Mouse (Mus musculus) cerebral cortex, adult 2 months (tissue): Measurements from ENCODE around the gene Cops7a.

Experiments used
- WGBS: fragments of 180-500 bp; shearing (Covaris S2); methylation state at CpG from one replicate; pipeline ENCODE4 v1.1.7; 2018; 5-methylcytosine and 5-hydroxymethylcytosine counted together

The Cops7a gene

DNA sequence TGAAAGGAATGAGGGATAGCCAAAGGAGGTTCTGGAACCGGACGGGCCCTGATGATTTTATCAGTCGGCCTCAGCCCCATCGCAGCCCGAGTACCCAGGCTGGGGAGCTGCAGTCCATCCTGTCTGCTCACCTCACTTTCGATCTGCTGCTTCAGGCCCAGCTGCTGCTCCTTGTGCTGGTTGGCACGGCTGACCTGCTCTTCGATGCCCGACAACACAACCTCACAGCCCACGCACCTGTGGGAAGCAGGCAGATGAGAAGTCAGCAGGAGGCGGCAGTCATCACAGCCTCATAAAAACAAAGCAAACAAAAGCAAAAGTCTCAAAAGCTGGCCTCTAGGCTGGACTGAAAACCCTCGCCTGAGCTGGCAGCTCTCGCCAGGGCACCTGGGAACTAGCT, 5.4 kb downstream of the Cops7a start:
- 85% methylated on average over 13 of the region's 13 CpGs for WGBS

DNA sequence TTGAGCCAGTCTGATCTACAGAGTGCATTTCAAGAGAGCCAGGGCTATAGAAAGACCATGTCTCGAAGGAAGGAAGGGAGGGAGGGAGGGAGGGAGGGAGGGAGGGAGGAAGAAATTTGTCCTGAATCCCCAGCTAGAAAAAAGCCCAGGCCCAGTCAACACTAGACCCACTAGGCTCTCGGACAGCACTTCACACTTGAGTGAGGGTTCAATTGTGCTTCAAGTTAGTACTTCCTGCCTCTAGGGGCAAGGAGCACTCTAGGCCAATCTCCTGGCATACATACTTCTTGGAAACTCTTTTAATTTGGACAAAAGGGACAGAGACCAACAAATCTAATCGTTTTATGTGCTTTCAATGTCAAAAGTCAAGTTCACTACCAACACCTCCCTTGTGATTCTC, 7.2 kb downstream of the Cops7a start:
- WGBS: 72% methylated on average over 3 of the region's 3 CpGs

DNA sequence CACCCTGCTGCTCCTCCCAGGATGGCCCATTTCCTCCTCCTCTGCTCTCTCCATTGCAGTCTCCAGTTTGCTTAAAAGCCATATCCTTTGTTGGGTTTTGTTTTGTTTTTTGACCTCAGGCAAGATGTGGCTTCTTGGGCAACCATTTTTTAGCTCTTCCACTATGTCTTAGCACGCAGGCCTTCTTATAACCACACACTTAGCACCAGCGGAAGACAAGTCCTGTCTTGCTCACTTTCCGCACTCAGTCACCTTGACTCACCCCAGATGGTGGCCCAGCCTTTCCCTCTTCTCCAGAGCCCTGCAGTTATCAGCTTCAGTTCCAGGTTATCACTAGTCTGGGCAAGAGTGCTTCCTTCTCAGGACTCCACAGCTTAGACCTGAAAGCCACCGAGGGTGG, 10.1 kb downstream of the Cops7a start:
- WGBS: 96% methylated on average over 4 of the region's 4 CpGs

DNA sequence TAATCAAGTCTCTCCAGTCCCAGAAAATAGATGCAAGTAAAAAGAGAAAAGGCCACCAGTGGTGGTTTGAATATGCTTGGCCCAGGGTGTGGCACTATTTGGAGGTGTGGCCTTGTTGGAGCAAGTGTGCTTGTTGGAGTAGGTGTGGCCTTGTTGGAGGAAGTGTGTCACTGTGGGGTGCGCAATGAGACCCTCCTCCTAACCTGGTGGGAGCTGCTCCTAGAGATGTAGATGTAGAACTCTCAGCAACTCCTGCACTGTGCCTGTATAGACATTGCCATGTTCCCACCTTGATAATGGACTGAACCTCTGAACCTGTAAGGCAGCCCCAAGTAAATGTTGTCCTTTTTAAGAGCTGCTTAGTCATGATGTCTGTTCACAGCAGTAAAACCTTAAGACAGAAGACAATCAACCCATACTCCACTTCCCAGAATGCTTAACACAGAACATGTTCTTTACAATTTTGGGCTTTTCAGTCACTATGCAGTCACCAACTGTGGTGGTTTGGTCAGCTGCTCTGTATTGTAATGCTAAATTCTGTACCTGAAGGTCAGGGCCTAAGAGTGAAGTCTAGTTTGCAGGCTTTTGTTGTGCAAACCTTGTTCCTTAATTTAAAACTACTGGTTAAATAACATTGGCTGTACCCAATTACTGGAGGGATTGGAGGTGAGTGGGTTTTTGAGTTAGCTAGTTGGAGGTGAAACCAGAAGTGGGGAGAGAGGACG, 11.2 kb downstream of the Cops7a start:
- 93% methylated on average over 2 of the region's 2 CpGs for WGBS

DNA sequence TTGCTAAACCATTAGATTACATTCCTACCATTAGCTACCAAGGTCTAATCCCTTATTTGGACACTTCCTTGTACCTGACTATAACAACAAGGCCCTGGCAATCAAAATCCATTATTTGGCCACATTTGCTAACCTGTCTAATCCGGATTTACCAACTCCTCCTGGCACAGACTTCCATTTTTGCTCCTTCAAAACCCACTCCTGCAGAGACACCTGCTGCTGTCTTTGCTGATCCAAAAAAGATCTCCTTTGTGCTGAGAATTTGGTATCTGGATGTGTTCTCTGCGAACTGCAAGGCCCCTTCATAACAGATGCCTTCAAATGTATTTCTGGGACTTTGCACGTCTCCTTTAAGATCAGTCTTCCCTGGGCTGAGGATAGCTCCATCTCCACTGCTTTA, 21.8 kb downstream of the Cops7a start:
- 72% methylated on average over 3 of the region's 3 CpGs for WGBS

DNA sequence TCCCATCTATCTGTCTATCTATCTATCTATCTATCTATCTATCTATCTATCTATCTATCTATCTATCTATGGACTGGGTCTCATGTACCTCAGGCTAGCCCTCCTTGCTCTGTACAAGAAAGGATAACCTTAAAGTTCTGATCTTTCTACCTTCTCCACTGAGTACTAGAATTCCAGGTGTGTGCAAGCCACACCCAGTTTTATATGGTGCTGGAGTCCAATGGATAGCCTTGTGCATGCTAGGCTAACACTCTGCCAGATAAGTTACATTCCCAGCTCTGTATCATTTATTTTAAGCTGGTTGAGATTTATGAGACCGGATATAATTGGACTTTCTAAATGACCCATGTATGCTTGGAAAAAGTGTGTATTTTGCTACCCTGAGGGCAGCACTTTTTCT, 23.7 kb downstream of the Cops7a start:
- 95% methylated on average over 1 of the region's 1 CpGs for WGBS

DNA sequence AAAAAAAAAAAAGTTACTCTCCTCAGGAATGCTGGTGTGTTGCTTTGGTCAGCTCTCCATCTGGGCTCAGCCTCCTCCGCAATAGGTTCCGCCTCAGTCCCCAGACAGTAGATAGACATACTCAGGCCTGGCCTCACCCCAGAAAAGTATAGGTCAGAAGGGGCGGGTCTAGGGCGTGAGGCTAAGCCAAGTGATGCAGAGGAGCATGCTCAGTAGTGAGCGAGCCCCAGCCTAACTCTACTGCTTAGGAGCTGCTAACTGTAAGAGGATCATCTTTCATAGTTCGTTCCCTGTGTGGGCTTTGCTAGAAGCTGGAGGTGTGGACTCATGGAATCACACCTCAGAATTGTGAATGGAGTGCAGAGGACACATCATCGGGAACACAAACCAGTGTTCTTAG, 26.8 kb downstream of the Cops7a start:
- 85% methylated on average over 7 of the region's 7 CpGs for WGBS

DNA sequence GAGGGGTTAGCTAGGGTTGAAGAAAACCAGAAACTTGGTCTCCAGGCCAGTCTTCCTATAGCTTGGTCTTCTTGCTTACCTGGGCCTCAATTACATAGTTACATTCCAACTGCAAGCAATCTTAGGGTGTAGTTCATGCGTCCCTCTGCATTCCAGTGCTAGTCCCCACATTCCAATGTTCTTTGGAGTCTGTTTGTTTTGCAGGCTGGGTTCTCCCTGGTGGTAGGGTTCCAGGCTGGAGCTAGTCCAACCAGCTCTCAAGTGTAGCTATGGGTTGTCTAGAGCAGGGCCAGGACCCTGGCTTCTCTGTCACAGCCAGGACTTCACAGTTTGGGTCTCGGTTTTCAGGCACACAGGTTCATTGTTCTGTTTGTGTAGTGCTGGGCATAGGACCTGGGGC, 27.8 kb downstream of the Cops7a start:
- 80% methylated on average over 2 of the region's 2 CpGs for WGBS

DNA sequence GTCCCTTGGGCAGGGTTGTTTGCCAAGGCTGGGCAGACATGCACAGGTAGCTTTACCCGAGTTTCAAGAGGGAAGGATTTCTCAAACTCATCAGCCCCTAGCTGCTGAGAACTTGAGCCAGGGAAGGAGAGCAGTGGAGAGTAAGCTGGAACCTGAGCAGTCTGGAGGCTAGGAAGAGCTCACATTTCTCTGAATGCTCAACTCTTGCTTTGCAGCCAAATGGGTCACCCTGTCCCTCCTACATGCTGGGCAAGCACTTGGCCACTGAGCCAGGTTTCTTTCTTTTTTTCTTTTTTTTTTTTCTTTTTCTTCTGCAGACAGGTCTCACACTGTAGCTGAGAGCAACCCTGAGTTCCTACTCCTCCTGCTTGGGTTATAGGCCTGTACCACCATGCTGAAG, 28.7 kb downstream of the Cops7a start:
- WGBS: 70% methylated on average over 1 of the region's 1 CpGs

DNA sequence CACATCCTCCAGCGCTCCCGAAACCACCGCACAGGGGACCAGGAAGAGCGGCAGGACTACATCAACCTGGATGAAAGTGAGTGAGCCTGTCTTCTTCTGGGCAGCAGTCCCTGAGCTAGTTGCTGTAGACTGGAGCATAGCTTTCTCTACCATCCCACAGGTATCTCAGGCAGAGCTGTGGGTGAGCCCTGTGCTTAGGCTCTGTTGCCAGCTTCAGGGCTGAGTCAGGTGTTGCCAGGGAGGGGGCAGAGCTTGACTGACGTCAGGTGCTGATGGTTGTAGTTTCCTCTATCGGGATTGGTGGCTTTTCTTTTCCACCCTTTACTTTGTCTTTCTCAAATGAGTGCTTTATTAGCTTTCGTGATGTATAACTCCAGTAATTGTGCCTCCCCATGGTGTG, 30.7 kb downstream of the Cops7a start:
- 75% methylated on average over 7 of the region's 7 CpGs for WGBS

DNA sequence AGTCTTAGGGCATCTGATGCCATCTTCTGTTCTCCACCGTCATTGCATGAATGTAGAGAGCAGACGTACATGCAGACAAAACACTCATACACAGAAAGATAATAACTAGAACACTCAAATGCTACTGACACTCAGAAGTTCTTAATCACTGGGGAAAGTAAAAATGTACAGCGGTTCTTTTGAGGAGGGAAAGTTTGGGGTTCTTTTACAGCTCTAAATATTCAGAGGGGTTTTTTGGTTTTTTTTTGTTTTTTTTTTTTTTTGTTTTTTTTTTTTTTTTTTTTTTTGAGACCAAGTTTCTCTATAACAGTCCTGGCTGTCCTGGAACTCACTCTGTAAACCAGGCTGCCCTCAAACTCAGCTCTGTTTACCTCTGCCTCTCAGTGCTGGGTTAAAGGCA, 32.2 kb downstream of the Cops7a start:
- WGBS: 62% methylated on average over 3 of the region's 3 CpGs

DNA sequence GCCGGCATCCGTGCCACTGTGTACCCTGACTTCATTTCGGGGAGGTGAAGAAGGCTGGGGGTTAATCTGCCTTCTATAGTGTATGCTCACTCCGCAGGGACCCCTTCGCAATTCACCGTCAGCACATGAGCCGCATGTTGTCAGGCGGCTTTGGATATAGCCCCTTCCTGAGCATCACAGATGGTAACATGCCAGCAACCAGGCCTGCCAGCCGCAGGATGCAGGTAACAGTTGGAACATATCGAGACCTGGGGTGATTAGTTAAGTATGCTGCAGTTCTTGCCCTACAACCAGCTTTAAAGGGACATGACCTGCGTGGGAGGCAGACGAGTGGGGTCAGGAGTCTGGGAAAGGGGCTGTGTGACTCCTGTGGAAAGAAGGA, 33.0 kb downstream of the Cops7a start:
- 32% methylated on average over 12 of the region's 12 CpGs for WGBS

DNA sequence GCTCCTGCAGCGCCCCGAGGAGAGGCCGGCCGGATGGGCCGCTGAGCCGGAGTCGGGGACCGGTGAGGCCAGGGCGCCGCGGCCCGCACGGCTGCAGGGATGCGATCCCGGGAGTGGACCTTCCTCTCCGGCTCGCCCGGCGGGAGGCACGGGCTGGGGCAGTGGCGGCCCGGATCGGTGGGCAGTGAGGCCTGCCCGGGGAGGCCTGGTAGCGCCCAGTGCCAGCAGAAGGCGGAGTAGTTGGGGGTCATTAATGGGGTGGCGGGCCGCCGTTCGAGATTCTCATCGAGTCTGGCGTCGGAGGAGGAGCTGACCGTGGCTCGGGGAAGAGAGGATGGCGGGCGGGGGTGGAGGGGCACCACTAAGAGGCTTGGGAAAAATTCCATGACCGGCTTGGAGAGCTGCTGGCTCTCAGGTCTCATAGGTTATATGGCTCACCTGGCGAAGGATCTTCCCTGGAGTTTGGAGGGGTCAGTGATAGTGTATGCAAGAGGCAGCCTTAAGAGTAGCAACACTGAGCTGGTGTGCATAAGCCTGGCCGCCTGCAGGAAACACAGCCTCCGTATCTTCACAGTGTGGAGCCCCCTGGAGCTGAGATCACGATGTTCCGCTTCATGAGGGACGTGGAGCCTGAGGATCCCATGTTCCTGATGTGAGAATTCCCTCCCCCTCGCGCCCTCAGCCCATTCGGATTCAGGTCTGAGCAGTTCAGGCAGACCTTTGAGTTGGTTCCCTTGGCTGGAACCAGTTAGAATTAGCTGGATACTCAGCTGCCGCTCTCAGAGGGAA, 33.6 kb downstream of the Cops7a start:
- WGBS: under 1% methylated on average over 47 of the region's 48 CpGs

DNA sequence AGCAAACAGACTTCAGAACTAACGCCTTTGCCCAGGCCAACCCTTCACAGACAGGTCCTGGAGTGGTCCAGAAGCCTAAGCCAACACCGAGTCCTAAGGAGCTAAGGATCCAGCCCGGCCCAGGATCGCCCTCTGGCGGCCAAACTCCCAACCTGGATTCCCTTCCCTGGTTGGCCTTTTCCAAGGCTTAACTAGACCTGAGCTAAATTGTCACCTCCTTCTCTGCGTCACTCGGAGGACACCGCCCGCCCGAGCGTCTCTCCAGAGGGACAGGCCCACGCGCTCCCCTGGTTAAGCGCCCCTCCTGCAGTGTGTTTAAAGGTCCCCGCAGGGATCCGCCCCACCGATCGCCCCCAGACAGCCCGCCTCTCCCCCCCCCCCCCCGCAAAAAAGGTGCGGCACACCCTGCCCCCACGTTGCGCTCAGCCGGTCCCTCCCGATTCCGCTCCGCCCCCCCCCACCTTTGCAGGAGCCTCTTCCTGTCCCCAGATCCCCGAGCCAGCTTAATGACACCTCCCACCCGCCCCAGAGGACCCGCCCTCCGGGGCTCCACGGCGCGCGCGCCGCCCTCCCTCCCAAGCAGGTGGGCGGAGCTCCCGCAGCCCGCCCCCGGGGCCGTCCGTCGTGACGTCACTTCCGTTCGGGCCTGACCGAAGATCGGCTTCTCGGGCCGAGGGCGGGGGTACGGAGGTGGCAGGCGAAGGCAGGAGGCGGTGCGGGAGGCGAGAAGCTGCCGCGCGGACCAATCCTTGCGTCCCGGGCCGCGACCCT, 34.4 kb downstream of the Cops7a start, which contains the start of gene Mlf2:
Gene Mlf2 (plus strand): TSS at position 633 of the 771 bp plus-strand sequence.
- WGBS: under 1% methylated on average over 55 of the region's 64 CpGs

DNA sequence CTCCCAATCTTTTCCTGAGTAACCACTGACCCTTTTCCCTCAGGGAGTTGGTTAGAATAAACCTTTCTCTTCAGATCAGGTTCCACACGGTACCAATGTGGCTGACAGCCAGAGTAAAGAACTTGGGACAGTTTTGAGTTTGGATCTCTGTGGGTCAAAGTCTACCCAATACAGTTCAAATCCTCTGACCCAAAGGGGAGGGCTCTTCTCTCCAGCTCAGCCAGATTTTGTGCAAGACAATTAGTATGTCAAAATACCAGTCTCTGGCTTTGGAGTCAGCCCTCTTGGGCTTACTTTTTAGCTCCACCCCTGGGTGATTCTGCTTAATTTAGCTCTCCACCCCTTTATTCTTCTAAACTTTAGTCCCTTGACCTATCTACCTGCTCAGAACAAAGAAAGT, 35.1 kb downstream of the Cops7a start:
- WGBS: 26% methylated on average over 1 of the region's 1 CpGs

DNA sequence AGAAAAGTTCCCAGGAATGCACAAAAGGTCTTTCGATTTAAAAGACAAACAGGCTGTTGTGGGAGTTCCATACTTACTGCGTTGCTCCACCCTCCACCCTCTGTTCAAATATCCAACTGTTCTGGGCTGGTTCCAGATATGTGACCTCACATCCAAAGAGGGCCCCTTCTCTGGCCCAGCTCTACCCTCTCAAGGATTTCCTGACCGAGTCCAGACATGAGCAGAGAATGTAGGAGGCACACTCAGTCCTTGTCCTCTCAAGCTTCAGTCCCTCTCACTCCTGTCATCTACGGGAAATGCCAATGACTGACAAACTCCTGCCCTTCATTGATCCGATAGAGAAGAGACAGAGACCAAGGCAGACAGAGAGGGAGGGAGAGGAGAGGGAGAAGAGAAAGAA, 39.4 kb downstream of the Cops7a start:
- WGBS: 50% methylated on average over 5 of the region's 5 CpGs

DNA sequence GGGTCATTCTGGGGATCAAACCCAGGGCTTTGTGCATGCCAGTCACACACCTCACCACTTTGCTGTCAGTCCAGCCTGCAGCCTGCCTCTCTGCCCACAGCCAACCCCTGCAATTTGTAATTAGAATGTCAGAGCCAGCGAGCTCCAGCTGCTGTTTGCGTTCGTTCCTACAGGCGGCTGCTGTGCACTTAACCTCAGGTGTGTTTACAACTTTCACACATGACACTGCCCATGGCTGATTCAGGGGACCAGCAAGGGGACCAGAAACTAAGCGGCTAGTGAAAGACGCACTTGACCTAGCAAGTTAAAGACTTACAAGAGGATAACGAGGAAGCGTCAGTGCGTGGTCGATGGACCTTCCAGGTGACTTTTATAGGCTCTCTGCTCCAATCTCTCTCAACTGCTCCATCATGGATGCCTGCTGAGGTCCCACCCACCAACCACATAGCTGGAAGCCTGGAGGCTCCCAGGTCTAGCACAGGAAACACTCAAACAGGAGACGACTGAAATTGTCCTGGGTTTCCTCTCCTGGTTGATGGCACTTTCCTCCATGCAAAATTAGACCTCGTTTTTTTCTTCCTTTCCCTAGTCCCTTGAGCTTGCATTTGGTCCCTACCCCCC, 40.1 kb downstream of the Cops7a start:
- 59% methylated on average over 12 of the region's 12 CpGs for WGBS

DNA sequence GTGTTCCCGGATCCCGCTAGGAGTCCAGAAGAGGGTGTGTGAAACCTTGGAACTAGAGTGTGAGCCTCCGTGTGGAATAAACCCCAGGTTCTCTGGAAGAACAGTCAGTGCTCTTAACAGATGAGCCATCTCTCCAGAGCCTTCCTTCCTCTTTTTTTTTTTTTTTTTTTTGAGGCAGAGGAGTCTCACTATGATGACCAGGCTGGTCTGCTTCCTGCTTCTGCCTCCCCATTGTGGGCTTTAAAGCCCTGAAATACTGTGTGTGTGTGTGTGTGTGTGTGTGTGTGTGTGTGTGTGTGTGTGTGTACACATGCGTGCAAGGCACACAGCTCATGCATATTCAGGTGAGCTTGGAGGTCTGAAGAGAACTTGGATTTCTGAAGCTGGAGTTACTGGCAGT, 43.8 kb downstream of the Cops7a start:
- WGBS: 37% methylated on average over 4 of the region's 4 CpGs

DNA sequence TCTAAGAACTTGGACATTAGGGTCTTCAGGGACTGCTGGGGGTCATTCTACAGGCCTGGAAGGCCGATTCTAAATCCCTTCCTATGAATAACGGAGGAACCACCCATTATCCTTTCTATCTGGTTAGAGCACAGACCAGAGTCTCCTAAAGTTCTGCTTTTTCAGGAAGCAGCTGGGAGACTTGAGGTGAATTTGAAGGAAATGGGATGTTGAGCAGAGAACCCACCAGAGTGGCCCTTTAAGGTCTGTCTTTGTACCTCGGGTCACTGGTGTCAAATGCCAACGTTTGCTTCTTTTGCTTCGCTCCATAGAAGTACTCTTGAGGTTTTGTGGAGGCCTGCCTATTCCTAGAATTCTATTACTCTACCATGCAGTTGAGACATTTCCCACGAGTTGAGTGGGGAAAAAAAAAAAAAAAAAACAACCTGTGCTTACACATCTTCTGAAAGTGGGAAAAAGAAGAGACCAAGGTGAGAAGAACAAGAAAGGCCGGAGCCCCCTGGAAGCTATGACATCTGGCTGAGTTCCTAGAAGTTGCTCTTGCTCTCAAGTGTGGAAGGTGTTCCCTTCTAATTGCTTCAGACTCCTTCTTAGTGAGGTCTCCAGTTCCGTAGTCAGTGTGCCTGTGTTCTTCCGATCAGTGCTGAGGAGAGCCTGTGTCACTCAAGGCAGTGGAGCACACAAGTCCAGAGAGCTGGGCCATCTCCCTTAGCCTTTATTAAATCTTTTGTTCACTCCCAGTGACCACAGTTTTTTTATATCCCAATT, 44.8 kb downstream of the Cops7a start:
- 33% methylated on average over 9 of the region's 9 CpGs for WGBS

DNA sequence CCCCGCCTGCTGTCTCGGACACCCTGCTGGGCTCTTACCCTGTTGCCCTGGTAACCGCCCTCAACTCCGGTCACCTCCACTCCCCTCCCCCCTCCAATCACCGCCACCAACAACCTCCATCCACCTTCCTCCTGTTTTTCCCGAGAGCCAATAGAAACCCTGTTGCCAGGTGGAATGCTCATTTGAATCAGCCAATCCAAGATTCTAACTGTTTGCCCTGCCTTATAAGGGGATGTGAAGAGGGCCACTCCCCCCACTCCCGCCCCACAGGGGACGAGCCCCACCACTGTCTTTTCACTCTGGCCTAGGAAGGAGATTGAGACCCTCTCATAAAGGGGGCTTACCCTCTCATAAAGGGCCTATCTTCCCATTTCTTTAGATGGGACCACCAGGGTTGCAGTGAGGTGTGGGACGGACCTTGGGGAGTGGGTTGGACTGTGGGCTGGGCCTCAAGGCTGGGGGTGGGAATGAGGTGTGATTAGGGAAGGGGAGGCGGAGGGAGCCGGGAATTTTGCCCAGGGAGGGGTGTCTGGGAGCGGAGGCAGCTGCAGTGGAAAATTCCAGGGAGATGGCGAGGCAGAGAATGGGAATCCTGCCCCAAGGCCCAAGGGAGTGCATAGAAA, 45.5 kb downstream of the Cops7a start, which contains the start of gene Ptms:
Gene Ptms (minus strand): TSS at position 409 of the 623 bp plus-strand sequence.
- WGBS: 2% methylated on average over 13 of the region's 13 CpGs
